Mouse (Mus musculus) embryonic fibroblast, embryonic 13.5 days (primary cell): ENCODE results near the gene Nipsnap2. TPM values are rescaled to one million over a fixed set of nuclear protein-coding genes. Genes with fewer than 3 reads are reported as not detected.
"Not testable (repeated sequence)": the region's sequence is repeated elsewhere in the genome, so short reads cannot be mapped to it uniquely, and the experiment has no call there.

Source experiments
- H3K27ac ChIP-seq: 2 replicates; pipeline ENCODE4 v1.5.1; 2012; ENCODE audit warnings: low read length, control low read depth, inconsistent platforms; ENCODE audit not compliant: insufficient read depth
- H3K4me1 ChIP-seq: 2 replicates; pipeline ENCODE4 v1.6.1; 2011; ENCODE audit warnings: low read length; ENCODE audit not compliant: control insufficient read depth, insufficient read depth
- H3K4me3 ChIP-seq: 2 replicates; pipeline ENCODE4 v1.5.1; 2011; ENCODE audit warnings: mild to moderate bottlenecking, control low read depth, low read length; ENCODE audit not compliant: insufficient read depth
- CTCF ChIP-seq: IDR thresholded peaks from 2 replicates; pipeline ENCODE4 v1.5.1; 2011; ENCODE audit warnings: mild to moderate bottlenecking, control low read depth, low read length, moderate library complexity, borderline replicate concordance; ENCODE audit not compliant: insufficient read depth
- POLR2A ChIP-seq: IDR thresholded peaks from 2 replicates; pipeline ENCODE4 v1.6.1; 2011; ENCODE audit warnings: low read depth, mild to moderate bottlenecking, control low read depth, low read length, moderate library complexity
- polyA plus RNA-seq: library from polyadenylated mRNA; stranded (reverse); fragments of >200 nt; gene quantifications from 2 replicates; pipeline ENCODE4 v1.2.4, GENCODE M21; 2011; ENCODE audit warnings: low read depth; ENCODE audit not compliant: missing spikeins, insufficient read length

Gene Nipsnap2
- polyA plus RNA-seq, 1 experiment: 61.6 TPM

DNA sequence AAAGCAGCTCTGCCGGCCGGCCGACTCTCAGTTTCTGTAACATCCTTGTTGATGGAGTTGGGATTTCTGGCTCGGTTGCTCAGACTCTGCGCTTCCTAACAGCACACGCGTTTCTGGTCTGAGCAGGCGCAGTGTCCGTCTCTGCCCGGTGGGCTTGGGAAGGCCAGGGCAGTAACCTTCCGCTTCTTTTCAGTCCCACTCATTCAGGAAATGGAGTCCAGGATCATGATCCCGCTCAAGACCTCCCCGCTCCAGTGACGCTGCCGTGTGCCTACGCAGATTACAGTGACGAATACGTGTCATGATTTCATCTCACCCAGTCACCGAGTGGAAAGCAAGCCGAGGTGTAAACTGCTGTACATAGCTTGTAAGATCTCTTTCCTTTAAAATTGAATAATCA, 32.0 kb downstream of the Nipsnap2 start:
- H3K4me1 ChIP-seq: no peaks in the 10 kb centered on the region
- H3K4me3 ChIP-seq: no peak overlapping the region
- TF ChIP-seq POLR2A: no peak
- H3K27ac ChIP-seq: no peak overlapping the region

- H3K4me1 ChIP-seq: no peaks in the 10 kb centered on the region
- TF ChIP-seq POLR2A (no peak), CTCF (no peak)
- H3K4me3 ChIP-seq: no peak overlapping the region
- H3K27ac ChIP-seq: no peak overlapping the region
Measured at GRCm38 (mm10) chr5:129759929-129760480, 35.1 kb downstream of the Nipsnap2 start.

DNA sequence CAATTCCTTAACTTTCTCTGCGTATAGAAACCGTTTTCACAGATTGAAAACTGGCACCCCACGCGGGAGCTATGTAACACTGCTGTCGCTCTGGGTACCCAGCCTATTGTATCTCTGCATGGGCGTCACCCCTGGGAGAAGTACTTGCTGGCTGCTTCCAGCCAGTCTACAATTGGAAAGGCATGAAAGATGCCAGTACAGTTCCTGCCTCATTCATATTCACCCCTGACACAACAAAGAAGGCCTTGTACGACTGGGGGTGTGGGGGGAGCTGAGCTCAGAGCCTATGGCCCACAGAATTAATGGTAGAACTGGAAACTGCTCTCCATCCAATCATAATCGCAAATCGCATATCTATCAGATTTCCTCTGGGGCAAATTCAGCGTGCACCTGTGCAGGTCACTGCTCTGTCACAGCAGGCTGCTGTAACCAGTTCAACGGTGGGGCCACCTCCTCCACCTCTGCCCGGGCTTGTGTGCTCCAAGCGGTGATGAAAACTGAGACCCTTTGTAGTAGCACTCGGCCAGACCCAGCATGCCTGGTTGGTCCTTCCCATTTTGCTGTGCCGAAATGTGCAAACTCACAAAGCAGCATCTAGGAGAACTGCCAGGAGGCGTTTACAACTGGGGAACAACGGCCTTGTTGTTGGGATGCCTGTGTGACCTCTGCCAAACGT, 37.1 kb downstream of the Nipsnap2 start:
- Histone ChIP-seq H3K4me3 (no peak overlapping the region), H3K27ac (no peak overlapping the region), H3K4me1 (no peaks in the 10 kb centered on the region)
- TF ChIP-seq CTCF (no peak), POLR2A (no peak)

GRCm38 (mm10) chr5:129770443-129771355, 45.8 kb downstream of the Nipsnap2 start:
- no peak for TF ChIP-seq CTCF
- no peak for TF ChIP-seq POLR2A
- no peak overlapping the region for H3K4me3 ChIP-seq
- no peaks in the 10 kb centered on the region for H3K4me1 ChIP-seq
- no peak overlapping the region for H3K27ac ChIP-seq

GRCm38 (mm10) chr5:129772433-129772832, 47.6 kb downstream of the Nipsnap2 start:
- H3K4me3 ChIP-seq: no peak overlapping the region
- H3K27ac ChIP-seq: no peak overlapping the region
- TF ChIP-seq CTCF (no peak), POLR2A (no peak)
- no peaks in the 10 kb centered on the region for H3K4me1 ChIP-seq

DNA sequence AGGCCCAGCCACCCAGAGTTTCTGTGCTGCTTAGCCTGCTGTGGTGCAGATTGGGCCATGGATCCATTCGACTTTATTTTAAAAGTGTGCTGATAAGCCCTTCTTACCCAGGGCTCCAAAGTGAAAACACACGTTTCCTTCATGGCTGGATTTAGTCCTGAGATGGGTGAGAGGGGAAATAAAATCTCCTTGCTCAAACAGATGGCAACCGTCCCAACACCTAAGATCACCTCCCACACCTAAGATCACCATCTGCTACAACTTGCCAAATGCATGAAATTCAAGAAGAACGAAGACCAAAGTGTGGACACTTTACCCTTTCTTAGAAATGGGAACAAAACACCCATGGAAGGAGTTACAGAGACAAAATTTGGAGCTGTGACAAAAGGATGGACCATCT, 48.5 kb downstream of the Nipsnap2 start:
- not testable (repeated sequence) for H3K27ac ChIP-seq, H3K4me1 ChIP-seq, H3K4me3 ChIP-seq

- Histone ChIP-seq H3K27ac (no peak overlapping the region), H3K4me1 (no peaks in the 10 kb centered on the region), H3K4me3 (no peak overlapping the region)
- TF ChIP-seq CTCF: no peak
- no peak for TF ChIP-seq POLR2A
Measured at GRCm38 (mm10) chr5:129774661-129775060, 49.8 kb downstream of the Nipsnap2 start.

DNA sequence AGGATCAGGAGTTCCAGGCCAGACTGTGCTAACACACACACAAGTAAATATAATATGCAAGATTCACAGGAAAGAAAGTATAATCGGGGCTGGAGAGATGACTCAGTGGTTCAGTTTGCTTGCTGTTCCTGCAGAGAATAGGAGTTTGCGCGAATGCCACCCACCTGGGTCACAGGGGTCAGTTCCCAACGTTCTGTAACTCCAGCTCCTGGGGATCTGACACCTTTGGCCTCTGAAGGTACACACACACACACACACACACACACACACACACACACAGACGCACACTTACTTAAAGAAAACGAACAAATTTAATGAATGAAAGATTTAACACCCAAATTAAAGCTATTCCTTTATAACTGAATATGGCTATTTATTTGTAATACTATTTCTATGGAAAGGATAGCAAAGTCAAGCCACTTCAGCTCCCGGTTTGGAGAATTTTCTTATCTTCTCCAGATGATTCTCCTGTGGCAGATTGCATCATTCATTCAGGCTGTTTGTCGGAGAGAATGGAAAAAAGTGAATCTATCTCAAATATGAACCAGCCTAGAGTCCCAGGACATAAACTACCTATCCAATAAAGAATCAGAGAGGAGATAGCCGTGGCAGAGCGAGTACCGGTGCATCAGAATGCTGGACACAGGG, 53.6 kb downstream of the Nipsnap2 start:
- H3K27ac ChIP-seq: peak overlapping the region; percentile 63
- no peaks in the 10 kb centered on the region for H3K4me1 ChIP-seq
- peak overlapping the region; percentile 94 for H3K4me3 ChIP-seq
- TF ChIP-seq CTCF: no peak
- no peak for TF ChIP-seq POLR2A

DNA sequence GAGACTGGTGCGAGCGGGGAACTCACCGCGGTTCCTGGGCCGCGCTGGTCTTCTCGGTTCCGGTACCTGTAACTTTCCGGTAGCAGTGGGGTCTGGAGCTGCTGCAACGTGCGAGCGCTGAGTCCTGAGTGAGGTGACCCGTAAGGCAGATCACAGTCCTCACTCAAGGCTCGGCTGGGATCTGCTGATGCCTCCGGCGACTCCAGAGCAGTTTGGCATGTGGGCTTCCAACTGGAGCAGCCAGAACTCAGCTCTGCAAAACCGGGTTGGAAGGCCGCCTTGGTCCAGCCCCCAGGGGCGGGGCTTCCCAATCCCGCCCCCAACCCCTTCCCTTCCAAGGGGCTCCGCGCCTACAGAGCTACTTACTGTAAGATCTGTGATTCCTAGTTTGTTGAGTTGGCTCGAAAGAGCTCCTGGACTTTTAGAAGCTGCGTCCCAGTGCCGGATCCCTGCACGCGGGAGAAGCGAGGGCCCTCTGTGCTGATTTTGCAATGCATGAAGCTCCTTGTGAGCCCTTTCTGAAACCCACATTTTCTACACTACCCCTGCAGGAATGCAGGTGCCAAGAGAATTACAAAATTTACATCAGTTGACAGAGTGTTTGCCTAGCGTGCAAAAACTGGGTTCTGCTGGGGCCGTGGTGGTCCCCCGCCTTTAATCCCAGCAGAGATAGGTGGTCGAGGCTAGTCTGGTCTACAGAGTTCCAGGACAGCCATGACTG, 54.3 kb downstream of the Nipsnap2 start:
- peak overlapping the region; percentile 63 for H3K27ac ChIP-seq
- H3K4me1 ChIP-seq: no peaks in the 10 kb centered on the region
- H3K4me3 ChIP-seq: peak overlapping the region; percentile 94
- TF ChIP-seq CTCF (no peak), POLR2A (peak; percentile 99)

- no peaks in the 10 kb centered on the region for H3K4me1 ChIP-seq
- H3K27ac ChIP-seq: no peak overlapping the region
- TF ChIP-seq POLR2A (no peak), CTCF (no peak)
- H3K4me3 ChIP-seq: no peak overlapping the region
Measured at GRCm38 (mm10) chr5:129780131-129780530, 55.3 kb downstream of the Nipsnap2 start.
